Mouse (Mus musculus) megakaryocyte, embryonic 14.5 days (primary cell): ENCODE data around the gene Csdc2. TPM values are rescaled to one million over a fixed set of nuclear protein-coding genes. Genes with fewer than 3 reads are reported as not detected.
"Not testable (repeated sequence)": the region's sequence is repeated elsewhere in the genome, so short reads cannot be mapped to it uniquely, and the experiment has no call there.

Source experiments
- H3K27me3 ChIP-seq: replicated peaks from 2 replicates; pipeline ENCODE3; 2012; ENCODE audit warnings: inconsistent platforms
- H3K36me3 ChIP-seq: replicated peaks from 2 replicates; pipeline ENCODE3; 2012; ENCODE audit warnings: low read length, inconsistent platforms, mixed read lengths
- H3K4me1 ChIP-seq: 2 replicates; pipeline ENCODE4 v1.6.1; 2012; ENCODE audit warnings: inconsistent platforms
- H3K4me3 ChIP-seq: replicated peaks from 2 replicates; pipeline ENCODE3; 2012; ENCODE audit warnings: moderate library complexity, mild to moderate bottlenecking, inconsistent platforms
- H3K9me3 ChIP-seq: 2 replicates; pipeline ENCODE4 v1.6.1; 2012; ENCODE audit warnings: inconsistent platforms
- FLI1 ChIP-seq: IDR thresholded peaks from 2 replicates; pipeline ENCODE4 v1.6.1; 2012; ENCODE audit warnings: low read length, inconsistent platforms, mixed read lengths
- GATA1 ChIP-seq: IDR thresholded peaks from 3 replicates; pipeline ENCODE4 v1.6.1; 2012; ENCODE audit warnings: mixed read lengths, low read length, inconsistent platforms, borderline replicate concordance
- polyA plus RNA-seq: library from polyadenylated mRNA; stranded (reverse); fragments of >175 nt; gene quantifications from 2 replicates; pipeline ENCODE4 v1.2.3, GENCODE M21; 2012; ENCODE audit warnings: low replicate concordance; ENCODE audit not compliant: insufficient read depth

Gene Csdc2
- polyA plus RNA-seq, 1 experiment, result not detected

DNA sequence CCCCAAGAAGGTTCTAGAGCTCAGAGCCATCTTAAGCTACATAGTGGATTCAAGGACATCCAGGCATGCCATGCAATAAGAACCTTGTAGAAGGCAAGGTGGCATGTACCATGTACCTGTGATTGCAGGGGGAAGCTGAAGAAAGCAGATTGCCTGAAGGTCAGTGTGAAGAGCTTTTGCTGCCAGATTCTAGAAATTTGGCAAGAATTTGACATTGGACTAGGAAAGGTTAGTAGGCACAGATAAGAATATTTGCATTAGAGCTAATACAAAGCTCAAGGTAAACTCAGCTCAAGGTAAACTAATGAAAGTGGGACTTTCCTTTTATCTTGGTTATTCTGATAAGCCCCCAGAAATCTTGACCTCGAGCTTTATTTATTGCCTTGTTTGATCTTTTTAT, 27.7 kb downstream of the Csdc2 start:
- peaks cover 33% of the 10 kb centered on the region for H3K4me1 ChIP-seq
- no peaks in the 10 kb centered on the region for H3K36me3 ChIP-seq
- H3K4me3 ChIP-seq, result no peak overlapping the region
- TF ChIP-seq GATA1 (no peak), FLI1 (no peak)
- peaks cover 6% of the 10 kb centered on the region for H3K27me3 ChIP-seq
- H3K9me3 ChIP-seq, result no peaks in the 10 kb centered on the region

- Histone ChIP-seq H3K9me3 (no peaks in the 10 kb centered on the region), H3K4me1 (peaks cover 25% of the 10 kb centered on the region), H3K27me3 (peaks cover 6% of the 10 kb centered on the region), H3K36me3 (no peaks in the 10 kb centered on the region), H3K4me3 (no peak overlapping the region)
- no peak for TF ChIP-seq GATA1
- TF ChIP-seq FLI1, result no peak
Observed at GRCm38 (mm10) chr15:81964980-81965545, 28.5 kb downstream of the Csdc2 start.

DNA sequence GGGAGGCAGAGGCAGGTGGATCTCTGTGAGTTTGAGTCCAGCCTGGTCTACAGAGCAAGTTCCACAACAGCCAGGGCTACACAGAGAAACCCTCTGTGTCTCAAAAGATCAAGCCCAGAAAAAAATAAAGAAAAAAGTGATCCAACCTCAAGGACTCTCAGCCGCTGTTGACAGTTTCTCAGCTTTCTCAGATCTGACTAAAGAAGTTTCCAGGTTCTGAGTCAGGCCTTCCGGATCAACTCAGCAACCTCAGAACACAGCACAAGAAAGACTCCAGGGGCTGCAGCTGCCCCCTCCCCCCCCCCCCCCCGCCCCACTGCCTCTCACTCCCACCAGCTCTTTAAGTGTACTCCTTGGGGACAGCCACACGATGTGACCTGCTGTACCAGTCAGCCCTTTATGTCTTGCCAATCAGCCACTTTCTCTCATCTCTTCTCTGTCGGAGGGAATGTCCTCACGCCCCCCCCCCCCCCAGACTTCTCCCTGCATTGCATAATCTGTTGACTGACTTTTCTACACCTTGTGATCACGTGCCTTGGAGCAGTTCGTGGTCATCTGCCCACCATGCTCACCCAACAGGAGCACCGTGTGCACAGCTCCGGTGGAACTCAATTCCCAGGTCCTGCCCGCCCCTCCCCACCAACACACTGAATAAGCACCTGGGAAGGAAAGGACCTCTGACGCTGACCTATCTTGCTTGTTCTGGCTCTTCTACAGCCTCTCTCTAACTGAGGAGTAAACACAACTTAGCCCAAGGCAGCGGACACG, 29.7 kb downstream of the Csdc2 start:
- peaks cover 20% of the 10 kb centered on the region for H3K4me1 ChIP-seq
- TF ChIP-seq GATA1 (no peak), FLI1 (no peak)
- no peaks in the 10 kb centered on the region for H3K9me3 ChIP-seq

GRCm38 (mm10) chr15:81967821-81968220, 31.3 kb downstream of the Csdc2 start:
- Histone ChIP-seq H3K9me3 (peaks cover 4% of the 10 kb centered on the region), H3K4me3 (no peak overlapping the region), H3K36me3 (no peaks in the 10 kb centered on the region), H3K27me3 (peaks cover 6% of the 10 kb centered on the region), H3K4me1 (peaks cover 20% of the 10 kb centered on the region)
- TF ChIP-seq FLI1, result no peak

More for the DNA sequence above, 29.7 kb downstream of the Csdc2 start:
- H3K36me3 ChIP-seq, result no peaks in the 10 kb centered on the region
- no peak overlapping the region for H3K4me3 ChIP-seq
- H3K27me3 ChIP-seq, result peaks cover 6% of the 10 kb centered on the region

GRCm38 (mm10) chr15:81968447-81968846, 31.9 kb downstream of the Csdc2 start:
- Histone ChIP-seq H3K4me1 (peaks cover 20% of the 10 kb centered on the region), H3K36me3 (no peaks in the 10 kb centered on the region), H3K27me3 (peaks cover 6% of the 10 kb centered on the region), H3K4me3 (no peak overlapping the region), H3K9me3 (peaks cover 4% of the 10 kb centered on the region)
- TF ChIP-seq FLI1 (no peak), GATA1 (no peak)

- H3K9me3 ChIP-seq, result peaks cover 4% of the 10 kb centered on the region
- peaks cover 20% of the 10 kb centered on the region for H3K4me1 ChIP-seq
- no peaks in the 10 kb centered on the region for H3K36me3 ChIP-seq
- H3K4me3 ChIP-seq, result no peak overlapping the region
- TF ChIP-seq GATA1 (no peak), FLI1 (no peak)
- peaks cover 6% of the 10 kb centered on the region for H3K27me3 ChIP-seq
Observed at GRCm38 (mm10) chr15:81969173-81969572, 32.6 kb downstream of the Csdc2 start.

DNA sequence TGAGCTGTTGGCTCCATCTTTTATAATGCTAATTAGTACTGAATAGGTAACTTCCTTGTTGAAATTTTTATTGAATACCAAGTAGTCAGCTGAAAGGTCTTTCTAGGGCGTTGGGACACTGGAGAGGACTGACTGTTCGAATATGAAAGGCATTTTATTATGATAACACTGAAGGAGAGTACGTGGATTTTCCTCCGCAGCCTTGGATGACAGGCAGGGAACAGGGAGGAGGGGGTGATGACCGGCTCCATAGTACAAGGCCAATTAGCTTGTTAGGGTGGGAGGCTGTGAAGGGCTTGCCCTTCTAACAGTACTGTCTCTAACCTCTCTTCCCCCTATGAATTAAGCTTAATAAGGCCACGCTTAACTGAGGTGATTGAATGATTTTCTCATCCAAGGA, 33.1 kb downstream of the Csdc2 start:
- H3K4me1 ChIP-seq, result peaks cover 20% of the 10 kb centered on the region
- H3K36me3 ChIP-seq, H3K9me3 ChIP-seq, H3K27me3 ChIP-seq, H3K4me3 ChIP-seq: not testable (repeated sequence)

GRCm38 (mm10) chr15:81970498-81970897, 33.9 kb downstream of the Csdc2 start:
- H3K36me3 ChIP-seq, H3K4me3 ChIP-seq, H3K9me3 ChIP-seq, H3K27me3 ChIP-seq: not testable (repeated sequence)
- H3K4me1 ChIP-seq, result peaks cover 15% of the 10 kb centered on the region

GRCm38 (mm10) chr15:81975156-81975555, 38.6 kb downstream of the Csdc2 start:
- not testable (repeated sequence) for H3K27me3 ChIP-seq, H3K4me3 ChIP-seq, H3K9me3 ChIP-seq, H3K4me1 ChIP-seq, H3K36me3 ChIP-seq

- H3K4me1 ChIP-seq, result no peaks in the 10 kb centered on the region
- H3K36me3 ChIP-seq, result no peaks in the 10 kb centered on the region
- no peaks in the 10 kb centered on the region for H3K9me3 ChIP-seq
- no peak within 1 kb of the TSS for H3K4me3 ChIP-seq
- H3K27me3 ChIP-seq, result peaks cover 1% of the 10 kb centered on the region
- TF ChIP-seq GATA1 (no peak), FLI1 (no peak)
Observed at GRCm38 (mm10) chr15:81980321-81980720, 43.8 kb downstream of the Csdc2 start, which contains the start of gene 1700029P11Rik. 1700029P11Rik (plus strand) TSS chr15:81980540.

DNA sequence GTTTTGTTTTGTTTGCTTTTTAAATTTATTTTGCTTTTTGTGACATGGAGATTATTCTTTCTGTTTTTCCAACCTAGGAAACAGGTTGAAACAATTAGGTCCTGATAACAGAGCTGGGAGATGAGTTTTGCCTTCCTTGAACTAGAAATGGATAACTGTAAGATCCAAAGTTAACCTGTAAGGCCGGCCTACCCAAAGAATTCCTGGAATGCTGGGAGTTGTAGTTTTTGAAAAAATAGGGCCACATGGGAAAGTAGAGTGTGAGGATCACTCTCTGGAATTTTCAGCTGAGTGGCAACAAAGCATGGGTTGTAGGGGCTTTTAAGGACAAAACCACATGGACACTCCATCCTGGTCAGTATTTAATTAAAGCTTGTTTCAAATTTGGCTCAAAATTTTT, 45.6 kb downstream of the Csdc2 start:
- Histone ChIP-seq H3K4me1 (no peaks in the 10 kb centered on the region), H3K27me3 (peaks cover 3% of the 10 kb centered on the region), H3K4me3 (no peak overlapping the region), H3K9me3 (no peaks in the 10 kb centered on the region), H3K36me3 (no peaks in the 10 kb centered on the region)
- no peak for TF ChIP-seq FLI1
- no peak for TF ChIP-seq GATA1
